Mouse (Mus musculus): ENCODE data around the gene Smtnl2.

GRCm38 (mm10) chr11:72401068-72401467, 10.4 kb downstream of the Smtnl2 start:
- TF ChIP-seq POLR2A (IDR thresholded peaks at IDR 0.05; ENCODE audit: low read depth, low read length) (no peak), CTCF (conservative IDR thresholded peaks at IDR 0.05; ENCODE audit: insufficient read depth, insufficient read length, low read depth, low read length) (no peak)
